In genomic region chrX:101260441-101261325, GRCm38 (mm10) we compare ENCODE assay signal across 9 mouse cellular contexts. TPM values are rescaled to one million over a fixed set of nuclear protein-coding genes. Genes with fewer than 3 reads are reported as not detected.
A peak's percentile ranks its signal among the peaks of the same experiment; 100 is the strongest.
DNase-seq lines count a peak whose midpoint lies in the region; ATAC-seq and TF ChIP-seq lines count a peak whose summit lies in the region.
"Had no signal": no experiment of that assay in that cellular context is flagged by ENCODE, and none has a peak within 500 bp of the region (broad histone marks: within the 10 kb centered on the region; RNA-seq: fewer than 3 reads in every experiment).

No protein-coding gene starts in this region.

- peak; percentile 47 for ATAC-seq in forebrain, embryonic 16.5 days
- no peak for ATAC-seq in activated CD4-positive, CD25-positive, alpha-beta regulatory T cell, adult 4 months

- H3K27me3 ChIP-seq in spleen, adult 2 months (ENCODE audit: control insufficient read depth, insufficient read depth, low read length), result no peaks in the 10 kb centered on the region
- H3K27me3 ChIP-seq in forebrain, embryonic 16.5 days (replicated peaks; ENCODE audit: control insufficient read depth, insufficient read depth, low read length), result no peaks in the 10 kb centered on the region

- TF ChIP-seq POLR2A in spleen, adult 2 months (IDR thresholded peaks at IDR 0.05; ENCODE audit: low read depth, low read length), result no peak

- TF ChIP-seq CTCF in spleen, adult 2 months (IDR thresholded peaks at IDR 0.05; ENCODE audit: extremely low read depth, insufficient read depth, insufficient read length, insufficient replicate concordance), result no peak

- no peaks in the 10 kb centered on the region for H3K79me2 ChIP-seq in macrophage (ENCODE audit: inconsistent target)

- H3K4me3 ChIP-seq in spleen, adult 2 months (ENCODE audit: extremely low read depth, insufficient read depth, insufficient read length), result no peak overlapping the region
- H3K4me3 ChIP-seq in forebrain, embryonic 16.5 days (replicated peaks; ENCODE audit: low read length), result no peak overlapping the region
- H3K4me3 ChIP-seq in macrophage (ENCODE audit: inconsistent target), result no peak overlapping the region

- 46% methylated on average over 12 of the region's 13 CpGs for WGBS in spleen, adult 2 months
- 17% methylated on average over 9 of the region's 13 CpGs for WGBS in forebrain, embryonic 16.5 days
- 35% methylated on average over 6 of the region's 13 CpGs for WGBS in macrophage (ENCODE audit: missing documents)

- H3K9me3 ChIP-seq in forebrain, embryonic 16.5 days (ENCODE audit: control insufficient read depth, low read length), result no peaks in the 10 kb centered on the region

- peaks cover 21% of the 10 kb centered on the region for H3K36me3 ChIP-seq in spleen, adult 2 months (ENCODE audit: control insufficient read depth, insufficient read depth, low read length)
- no peaks in the 10 kb centered on the region for H3K36me3 ChIP-seq in forebrain, embryonic 16.5 days (ENCODE audit: control insufficient read depth, insufficient read depth)
- H3K36me3 ChIP-seq in macrophage (ENCODE audit: inconsistent target), result no peaks in the 10 kb centered on the region

- H3K9ac ChIP-seq in forebrain, embryonic 16.5 days (replicated peaks; ENCODE audit: low read depth, low read length), result no peak overlapping the region

- DNase-seq in spleen, adult 2 months (ENCODE audit: low read depth in 1 of 2, low spot score in 2 of 2), result no peak
- DNase-seq in spleen, adult 18-20 months, result no peak
- peak; percentile 54 to 65 for DNase-seq in thymus, postnatal 36 days
- no peak for DNase-seq in spleen, postnatal 10 days (ENCODE audit: low spot score in 2 of 2)
- DNase-seq in cerebellum, postnatal 4 days (ENCODE audit: low spot score in 2 of 2), result no peak

- H3K4me1 ChIP-seq in spleen, adult 2 months (ENCODE audit: control insufficient read depth, insufficient read depth, insufficient read length), result peaks cover under 1% of the 10 kb centered on the region; the same call in 1 of the 2 replicates
- H3K4me1 ChIP-seq in forebrain, embryonic 16.5 days (replicated peaks; ENCODE audit: control insufficient read depth, insufficient read depth, low read length), result peaks cover 7% of the 10 kb centered on the region; the same call in 1 of the 2 replicates

- H3K4me2 ChIP-seq in forebrain, embryonic 16.5 days (ENCODE audit: low read length), result no peak overlapping the region

- peak overlapping the region; percentile 54 for H3K27ac ChIP-seq in spleen, adult 2 months (ENCODE audit: insufficient read depth, low read length)
- H3K27ac ChIP-seq in forebrain, embryonic 16.5 days (ENCODE audit: low read length), result peak overlapping the region; percentile 28; the same call in 1 of the 2 replicates
- peak overlapping the region; percentile 54 for H3K27ac ChIP-seq in macrophage

RNA-seq across cellular contexts. Expression of gene Gm614, which starts 3.1 kb away (rescaled TPM):
- polyA plus RNA-seq in spleen, adult 2 months (2012; rRNA removed), result 0.65 and 0.99 TPM in 2 replicates
- polyA plus RNA-seq in forebrain, embryonic 16.5 days (2015; fragmentation: Nextera tagmentation; extraction: Ambion mirVana), result not detected in 2 replicates
- total RNA-seq in macrophage (2018; cell fraction: chromatin; rRNA removed), result 10 to 100 TPM in 22 of 26 experiments, 1 to 10 TPM in 3, not detected in 1; 2.2 to 77.4 (median 21.5) TPM
- 1 to 10 TPM in 9 of 26 experiments, under 1 TPM in 15, not detected in 2; 0.26 to 3.0 (median 0.84) TPM for total RNA-seq in macrophage (2018; cell fraction: cytosol; rRNA removed)
- total RNA-seq in macrophage (2018; cell fraction: nucleus; rRNA removed), result 10 to 100 TPM in 22 of 26 experiments, 1 to 10 TPM in 4; 2.7 to 48.1 (median 19.2) TPM
- 0.23 TPM in 1 of 3 replicates, not detected in the others for polyA plus RNA-seq in macrophage (2018)
- polyA plus RNA-seq in activated CD4-positive, CD25-positive, alpha-beta regulatory T cell, adult 4 months (2017; shearing (Covaris generic)), result 1 to 10 TPM; 2.8 to 3.5 TPM
- polyA plus RNA-seq: cortical plate, adult 2 months had no signal

RNA-seq across cellular contexts. Expression of gene Foxo4, which starts 6.4 kb away (rescaled TPM):
- 28.9 and 29.1 TPM in 2 replicates for polyA plus RNA-seq in spleen, adult 2 months (2012; rRNA removed)
- 0.73 and 1.0 TPM in 2 replicates for polyA plus RNA-seq in forebrain, embryonic 16.5 days (2015; fragmentation: Nextera tagmentation; extraction: Ambion mirVana)
- 10 to 100 TPM in 2 of 26 experiments, 1 to 10 TPM in 24; 1.6 to 13.6 (median 3.9) TPM for total RNA-seq in macrophage (2018; cell fraction: chromatin; rRNA removed)
- total RNA-seq in macrophage (2018; cell fraction: cytosol; rRNA removed), result 10 to 100 TPM in 12 of 26 experiments, 1 to 10 TPM in 14; 4.0 to 16.6 (median 7.9) TPM
- 10 to 100 TPM in 6 of 26 experiments, 1 to 10 TPM in 20; 3.1 to 20.3 (median 7.4) TPM for total RNA-seq in macrophage (2018; cell fraction: nucleus; rRNA removed)
- 8.1 to 15.6 TPM (median 9.5 TPM) in 3 replicates for polyA plus RNA-seq in macrophage (2018)
- 1 to 10 TPM; 3.5 to 4.3 TPM for polyA plus RNA-seq in activated CD4-positive, CD25-positive, alpha-beta regulatory T cell, adult 4 months (2017; shearing (Covaris generic))

RNA-seq across cellular contexts. Expression of gene Il2rg, which starts 7.4 kb away (rescaled TPM):
- polyA plus RNA-seq in spleen, adult 2 months (2012; rRNA removed), result 171 and 180 TPM in 2 replicates
- polyA plus RNA-seq in forebrain, embryonic 16.5 days (2015; fragmentation: Nextera tagmentation; extraction: Ambion mirVana), result 4.4 and 6.2 TPM in 2 replicates
- 100 to 1,000 TPM in 19 of 26 experiments, 10 to 100 TPM in 7; 20.6 to 483 (median 162) TPM for total RNA-seq in macrophage (2018; cell fraction: chromatin; rRNA removed)
- 100 to 1,000 TPM in 24 of 26 experiments, 10 to 100 TPM in 2; 89.9 to 584 (median 289) TPM for total RNA-seq in macrophage (2018; cell fraction: cytosol; rRNA removed)
- 100 to 1,000 TPM; 136 to 748 (median 419) TPM for total RNA-seq in macrophage (2018; cell fraction: nucleus; rRNA removed)
- polyA plus RNA-seq in macrophage (2018), result 107 to 237 TPM (median 204 TPM) in 3 replicates
- polyA plus RNA-seq in activated CD4-positive, CD25-positive, alpha-beta regulatory T cell, adult 4 months (2017; shearing (Covaris generic)), result 1,000 to 10,000 TPM; 1,410 to 1,592 TPM

RNA-seq across cellular contexts. Expression of gene Gm20489, which starts 8.1 kb away (rescaled TPM):
- not detected in 2 replicates for polyA plus RNA-seq in spleen, adult 2 months (2012; rRNA removed)
- not detected in 2 replicates for polyA plus RNA-seq in forebrain, embryonic 16.5 days (2015; fragmentation: Nextera tagmentation; extraction: Ambion mirVana)
- not detected for total RNA-seq in macrophage (2018; cell fraction: chromatin; rRNA removed)
- total RNA-seq in macrophage (2018; cell fraction: cytosol; rRNA removed), result under 1 TPM in 1 of 26 experiments, not detected in 25; 0.12 TPM
- not detected for total RNA-seq in macrophage (2018; cell fraction: nucleus; rRNA removed)
- polyA plus RNA-seq in macrophage (2018), result not detected in 3 replicates
- polyA plus RNA-seq in activated CD4-positive, CD25-positive, alpha-beta regulatory T cell, adult 4 months (2017; shearing (Covaris generic)), result not detected
- polyA plus RNA-seq: cortical plate, adult 2 months had no signal

RNA-seq across cellular contexts. Expression of gene Med12, which starts 13.1 kb away (rescaled TPM):
- polyA plus RNA-seq in spleen, adult 2 months (2012; rRNA removed), result 236 and 243 TPM in 2 replicates
- polyA plus RNA-seq in forebrain, embryonic 16.5 days (2015; fragmentation: Nextera tagmentation; extraction: Ambion mirVana), result 22.9 and 26.9 TPM in 2 replicates
- 100 to 1,000 TPM; 161 to 300 (median 236) TPM for total RNA-seq in macrophage (2018; cell fraction: chromatin; rRNA removed)
- 10 to 100 TPM; 26.7 to 43.4 (median 34.1) TPM for total RNA-seq in macrophage (2018; cell fraction: cytosol; rRNA removed)
- 100 to 1,000 TPM in 23 of 26 experiments, 10 to 100 TPM in 3; 83.0 to 176 (median 128) TPM for total RNA-seq in macrophage (2018; cell fraction: nucleus; rRNA removed)
- 35.4 to 43.8 TPM (median 41.3 TPM) in 3 replicates for polyA plus RNA-seq in macrophage (2018)
- polyA plus RNA-seq in activated CD4-positive, CD25-positive, alpha-beta regulatory T cell, adult 4 months (2017; shearing (Covaris generic)), result 10 to 100 TPM; 61.4 to 95.8 TPM

Comparison
In these comparisons a context has a peak if more than half of its experiments do, and no peak if none do; other contexts are left out.
1. DNase-seq: peak in thymus, postnatal 36 days (2 of 2); none in spleen, adult 2 months (0 of 2), spleen, adult 18-20 months (0 of 2), spleen, postnatal 10 days (0 of 2) and cerebellum, postnatal 4 days (0 of 2).
2. RNA of gene Il2rg, which starts 7.4 kb away (polyA plus RNA-seq): 1,410 to 1,592 TPM in activated CD4-positive, CD25-positive, alpha-beta regulatory T cell, adult 4 months, 107 to 237 TPM in macrophage and 171 to 180 TPM in spleen, adult 2 months; 4.4 to 6.2 TPM in forebrain, embryonic 16.5 days; every median in the first group is over 10 times any median in the second.
3. Peak in every context shown above with its lines, with median percentiles within 50 percentile points of each other: H3K27ac ChIP-seq.